Mouse (Mus musculus) cerebellum, postnatal 14 days (tissue): ENCODE measurements at regions not wholly inside any gene's neighbourhood (a gene's known extent, or its start where the extent isn't known, plus 50 kb on each side); places are given as distances from the start of the nearest gene placed in this dataset.
A peak's percentile ranks its signal among the peaks of the same experiment; 100 is the strongest.

Source experiments
- DNase-seq, 2 experiments: peaks; one replicate each; pipeline ENCODE4 v3.0.0; 2021; ENCODE audit warnings: mixed read lengths in 2 of 2

- DNase-seq, result no peak
Observed at GRCm38 (mm10) chr5:61943376-61943775, 134.8 kb downstream of the G6pd2 start.

DNA sequence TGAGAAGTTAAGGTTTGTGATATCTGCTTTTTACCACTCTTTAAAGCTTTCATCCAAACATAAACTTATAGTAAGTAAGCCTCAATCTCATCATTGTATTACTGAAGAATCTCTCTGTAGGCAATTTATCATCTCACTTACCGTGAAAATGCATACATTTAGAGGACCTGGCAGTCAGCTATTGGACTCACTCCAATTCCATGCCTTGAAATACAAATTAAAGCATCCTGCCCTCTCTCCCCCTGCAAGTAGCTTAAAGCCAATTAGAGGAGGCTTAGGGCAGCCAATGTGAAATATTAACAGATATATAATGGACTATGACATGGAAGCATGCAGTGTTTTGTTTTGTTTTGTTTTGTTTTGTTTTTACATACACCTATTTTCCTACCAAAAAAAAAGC, 176.6 kb downstream of the G6pd2 start:
- no peak for DNase-seq

GRCm38 (mm10) chr5:62019506-62019905, 210.9 kb downstream of the G6pd2 start:
- DNase-seq, result no peak

- DNase-seq, result no peak
Observed at GRCm38 (mm10) chr5:62020260-62020659, 211.6 kb downstream of the G6pd2 start.

DNA sequence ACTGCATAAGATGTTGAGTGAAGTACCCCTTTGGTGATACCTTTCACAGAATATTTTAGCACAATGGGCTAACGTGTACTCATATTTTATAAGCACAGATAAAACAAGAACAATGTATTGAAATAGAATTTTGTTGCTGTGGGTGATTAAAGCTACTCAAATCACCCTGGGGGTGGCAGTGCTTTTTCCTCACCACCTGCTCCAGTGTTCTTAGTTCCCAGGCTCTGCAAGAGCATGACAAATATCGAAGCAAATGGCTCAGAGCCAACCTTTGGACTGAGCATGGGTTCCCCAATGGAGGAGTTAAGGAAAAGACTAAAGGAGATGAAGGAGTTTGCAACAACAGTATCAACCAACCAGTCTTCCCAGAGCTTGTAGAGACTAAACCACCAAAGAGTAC, 232.9 kb downstream of the G6pd2 start:
- DNase-seq, result peak; percentile 7 to 10

DNA sequence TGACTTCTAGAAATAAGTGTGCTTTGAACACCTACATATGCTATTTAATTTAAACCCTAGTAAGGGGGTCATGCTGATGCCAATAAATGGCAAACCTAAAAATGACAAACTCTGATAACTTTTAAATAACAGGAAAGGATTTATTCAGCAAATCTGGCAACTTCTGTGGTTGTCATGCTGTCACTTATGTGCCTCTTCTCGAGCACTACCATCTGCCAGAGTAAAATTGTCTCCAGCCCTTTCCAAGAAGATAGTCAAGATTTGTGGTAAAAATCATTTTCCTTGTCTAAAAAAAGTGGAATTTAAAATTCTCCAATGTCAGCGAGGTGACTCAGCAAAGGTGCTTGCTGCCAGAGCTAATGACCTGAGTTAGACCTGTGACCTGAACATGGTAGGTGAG, 235.1 kb downstream of the G6pd2 start:
- DNase-seq, result peak in 1 of 2 experiments; percentile 2

DNA sequence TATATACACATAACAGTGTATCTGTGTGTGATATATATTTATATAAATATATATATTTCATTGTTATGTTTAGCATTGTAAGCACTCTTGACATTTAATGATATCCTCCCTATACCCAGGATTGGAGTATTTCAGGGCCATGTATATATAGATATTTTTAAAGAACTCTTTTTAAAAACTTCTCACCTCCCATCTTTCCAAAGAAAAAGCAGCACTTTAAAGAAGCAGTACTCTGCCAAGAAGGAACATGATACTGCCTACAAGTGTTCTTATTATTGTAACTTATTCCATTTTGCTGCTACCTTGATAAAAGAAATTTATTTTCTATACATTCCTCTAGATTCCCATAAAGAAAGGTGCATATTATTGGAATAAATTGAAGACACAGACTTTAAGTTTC, 270.4 kb downstream of the G6pd2 start:
- DNase-seq, result no peak

GRCm38 (mm10) chr5:62089538-62089937, 280.9 kb downstream of the G6pd2 start:
- DNase-seq, result no peak

DNA sequence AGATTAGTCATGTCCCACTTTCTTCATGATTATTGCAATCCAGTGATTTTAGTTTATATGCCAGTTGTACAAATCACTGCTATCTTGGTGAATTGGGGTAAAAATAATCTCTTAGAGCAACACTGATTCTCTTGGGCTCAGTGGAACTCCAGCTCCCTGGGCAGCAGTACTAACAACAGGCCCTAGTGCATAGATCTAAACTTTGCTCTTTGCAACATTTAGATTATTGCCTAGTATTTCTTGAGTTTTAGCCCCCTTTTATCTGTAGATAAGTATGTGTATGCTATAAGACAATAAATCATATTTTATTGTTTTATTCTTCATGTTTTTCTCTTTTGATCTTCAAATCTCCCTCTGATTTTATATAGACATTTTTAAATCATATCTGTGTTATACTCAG, 287.4 kb downstream of the G6pd2 start:
- no peak for DNase-seq

GRCm38 (mm10) chr5:62113226-62113625, 304.6 kb downstream of the G6pd2 start:
- no peak for DNase-seq

- DNase-seq, result no peak
Observed at GRCm38 (mm10) chr5:62113664-62114063, 305.0 kb downstream of the G6pd2 start.

GRCm38 (mm10) chr5:62145178-62145577, 336.6 kb downstream of the G6pd2 start:
- DNase-seq, result no peak

DNA sequence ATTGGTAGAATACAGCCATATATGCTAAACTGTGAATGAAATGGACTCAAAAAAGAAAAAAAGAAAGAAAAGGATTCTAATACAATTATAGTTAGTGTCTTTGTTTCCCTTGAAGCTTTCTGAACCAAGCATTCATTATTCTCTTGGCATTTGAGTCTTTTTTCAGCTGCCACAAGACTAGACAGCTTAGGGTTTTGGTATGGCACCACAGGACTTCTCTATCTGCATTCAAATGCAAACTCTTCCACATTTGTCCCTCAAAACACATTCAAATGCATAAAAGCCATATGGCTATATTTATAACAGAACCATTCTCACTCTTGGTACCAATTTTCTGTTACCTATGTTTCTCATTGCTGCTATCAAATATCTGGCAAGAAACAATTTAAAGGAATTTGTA, 338.8 kb downstream of the G6pd2 start:
- no peak for DNase-seq

GRCm38 (mm10) chr5:62160528-62160927, 351.9 kb downstream of the G6pd2 start:
- DNase-seq, result peak; percentile 5 to 31

DNA sequence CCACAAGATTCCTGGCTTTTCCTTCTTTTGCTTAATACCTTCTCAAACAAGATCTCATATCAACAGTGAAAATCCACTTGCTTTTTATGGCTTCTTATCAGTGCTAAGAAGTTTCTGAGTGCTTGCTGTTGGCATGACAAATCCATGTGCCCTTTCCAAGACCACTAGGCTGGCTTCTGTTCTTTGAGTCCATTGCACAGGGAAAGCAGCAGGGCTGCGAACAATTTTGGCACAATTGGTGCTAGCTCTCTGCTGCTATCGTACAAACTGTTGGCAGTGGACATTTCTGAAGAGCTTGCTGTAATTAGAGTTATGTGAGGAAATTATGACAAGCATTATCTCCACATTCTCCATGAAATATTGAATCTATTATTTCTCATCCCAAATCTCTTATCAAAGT, 383.5 kb downstream of the G6pd2 start:
- DNase-seq, result peak; percentile 69 to 83

- no peak for DNase-seq
Observed at GRCm38 (mm10) chr5:62205384-62205783, 396.8 kb downstream of the G6pd2 start.
